ENCODE assay signal across 11 mouse cellular contexts in genomic region chr12:111944065-111944987, GRCm38 (mm10). TPM values are rescaled to one million over a fixed set of nuclear protein-coding genes. Genes with fewer than 3 reads are reported as not detected.
A peak's percentile ranks its signal among the peaks of the same experiment; 100 is the strongest.
DNase-seq lines count a peak whose midpoint lies in the region; ATAC-seq and TF ChIP-seq lines count a peak whose summit lies in the region.
"Not testable (repeated sequence)": the region's sequence is repeated elsewhere in the genome, so short reads cannot be mapped to it uniquely, and the experiment has no call there.
"Had no signal": no experiment of that assay in that cellular context is flagged by ENCODE, and none has a peak within 500 bp of the region (broad histone marks: within the 10 kb centered on the region; RNA-seq: fewer than 3 reads in every experiment).

No protein-coding gene starts in this region.

- not testable (repeated sequence) for H3K79me2 ChIP-seq in liver, adult 2 months (ENCODE audit: control insufficient read depth, insufficient read depth, low read length)

- H3K9me3 ChIP-seq in erythroblast, embryonic 14.5 days (ENCODE audit: control insufficient read depth, low read length); heart, embryonic 14.5 days (ENCODE audit: control insufficient read depth, low read length); intestine, embryonic 15.5 days; midbrain, embryonic 10.5 days (replicated peaks): not testable (repeated sequence)

- WGBS in heart, embryonic 14.5 days, result 49% methylated on average over 12 of the region's 20 CpGs
- WGBS in intestine, embryonic 15.5 days, result 47% methylated on average over 18 of the region's 20 CpGs
- 20% methylated on average over 18 of the region's 20 CpGs for WGBS in liver, adult 2 months
- 69% methylated on average over 18 of the region's 20 CpGs for WGBS in midbrain, embryonic 10.5 days

- H3K27me3 ChIP-seq in erythroblast, embryonic 14.5 days (ENCODE audit: control insufficient read depth); heart, embryonic 14.5 days (ENCODE audit: control insufficient read depth, insufficient read depth, low read length); intestine, embryonic 15.5 days (replicated peaks); liver, adult 2 months (ENCODE audit: control insufficient read depth, insufficient read depth, low read length); midbrain, embryonic 10.5 days (ENCODE audit: low read depth, poor library complexity, severe bottlenecking): not testable (repeated sequence)

- not testable (repeated sequence) for TF ChIP-seq CTCF in liver, adult 2 months (IDR thresholded peaks at IDR 0.05; ENCODE audit: low read depth, low read length)

- peak; percentile 57 for ATAC-seq in heart, embryonic 14.5 days (ENCODE audit: insufficient number of reproducible peaks, insufficient read depth, low FRiP score, low read depth)
- peak; percentile 72 for ATAC-seq in intestine, embryonic 15.5 days

- DNase-seq in 3T3-L1 (ENCODE audit: low read depth, low spot score), result peak; percentile 66
- DNase-seq in adrenal gland, postnatal 14 days, result peak; percentile 45
- DNase-seq in liver, adult 2 months (ENCODE audit: extremely low read depth, low read depth, low spot score), result peak; percentile 87
- not testable (repeated sequence) for DNase-seq in midbrain, embryonic 10.5 days (ENCODE audit: low spot score)
- DNase-seq in spleen, postnatal 10 days (ENCODE audit: low spot score in 2 of 2), result peak; percentile 23 to 33

- H3K4me1 ChIP-seq in erythroblast, embryonic 14.5 days (ENCODE audit: control insufficient read depth), result peaks cover 44% of the 10 kb centered on the region
- H3K4me1 ChIP-seq in heart, embryonic 14.5 days (ENCODE audit: control insufficient read depth in 2 of 2, insufficient read depth in 2 of 2, low read length in 2 of 2), result peaks cover 21 to 24% of the 10 kb centered on the region in 2 experiments
- peaks cover 35% of the 10 kb centered on the region for H3K4me1 ChIP-seq in intestine, embryonic 15.5 days (replicated peaks)
- H3K4me1 ChIP-seq in liver, adult 2 months (ENCODE audit: control insufficient read depth, insufficient read depth, low read length), result peaks cover 14% of the 10 kb centered on the region
- peaks cover 18% of the 10 kb centered on the region for H3K4me1 ChIP-seq in midbrain, embryonic 10.5 days

- peak overlapping the region; percentile 69 to 95 for H3K27ac ChIP-seq in heart, embryonic 14.5 days (replicated peaks in 1 of 2; ENCODE audit: control insufficient read depth in 1 of 2, insufficient read depth in 1 of 2, low read depth in 2 of 2, low read length in 2 of 2)
- peak overlapping the region; percentile 83 for H3K27ac ChIP-seq in intestine, embryonic 15.5 days
- peak overlapping the region; percentile 77 for H3K27ac ChIP-seq in liver, adult 2 months (replicated peaks; ENCODE audit: insufficient read depth, low read depth, low read length)
- 0 out of 2 replicates have a peak overlapping the region, but pooled peaks have one; percentile 67 for H3K27ac ChIP-seq in midbrain, embryonic 10.5 days (replicated peaks)

- H3K36me3 ChIP-seq in erythroblast, embryonic 14.5 days (ENCODE audit: control insufficient read depth); heart, embryonic 14.5 days (ENCODE audit: control insufficient read depth, insufficient read depth, low read length); intestine, embryonic 15.5 days; liver, adult 2 months (ENCODE audit: control insufficient read depth, insufficient read depth, low read length); midbrain, embryonic 10.5 days: not testable (repeated sequence)

- peak overlapping the region; percentile 38 for H3K4me2 ChIP-seq in heart, embryonic 14.5 days (ENCODE audit: low read length)
- H3K4me2 ChIP-seq in intestine, embryonic 15.5 days (replicated peaks), result peak overlapping the region; percentile 33

- TF ChIP-seq POLR2A in liver, adult 2 months (IDR thresholded peaks at IDR 0.05; ENCODE audit: extremely low read depth, insufficient read depth, low read length), result not testable (repeated sequence)

- 0 out of 2 replicates have a peak overlapping the region, but pooled peaks have one; percentile 46 for H3K9ac ChIP-seq in heart, embryonic 14.5 days (ENCODE audit: low read length)
- H3K9ac ChIP-seq in intestine, embryonic 15.5 days, result not testable (repeated sequence)
- H3K9ac ChIP-seq in liver, adult 2 months (ENCODE audit: low read depth, low read length), result peak overlapping the region; percentile 55

- peak overlapping the region; percentile 62 for H3K4me3 ChIP-seq in erythroblast, embryonic 14.5 days (replicated peaks)
- peak overlapping the region; percentile 6 to 14; a peak in 2 of 4 replicates for H3K4me3 ChIP-seq in heart, embryonic 14.5 days (ENCODE audit: control insufficient read depth in 1 of 2, insufficient read depth in 1 of 2, low read depth in 1 of 2, low read length in 2 of 2)
- H3K4me3 ChIP-seq in intestine, embryonic 15.5 days (replicated peaks); midbrain, embryonic 10.5 days: not testable (repeated sequence)
- peak overlapping the region; percentile 43 for H3K4me3 ChIP-seq in liver, adult 2 months (ENCODE audit: insufficient read depth, low read depth, low read length)

RNA-seq across cellular contexts. Expression of gene Atp5mpl, which starts 22.5 kb away (rescaled TPM):
- 533 and 580 TPM in 2 replicates for total RNA-seq in adrenal gland, postnatal 14 days (2021)
- 3.3 and 4.1 TPM in 2 replicates for polyA plus RNA-seq in erythroblast, embryonic 14.5 days (2012)
- polyA plus RNA-seq in heart, embryonic 14.5 days (2014; fragmentation: Nextera tagmentation; extraction: Ambion mirVana), result 1,909 and 2,053 TPM in 2 replicates
- 924 and 941 TPM in 2 replicates for polyA plus RNA-seq in intestine, embryonic 15.5 days (2015; fragmentation: Nextera tagmentation; extraction: Ambion mirVana)
- 336 and 444 TPM in 2 replicates for total RNA-seq in liver, adult 2 months (2014; rRNA removed)
- polyA plus RNA-seq in liver, adult 2 months (2012; rRNA removed), result 23.8 and 26.3 TPM in 2 replicates
- polyA plus RNA-seq in midbrain, embryonic 10.5 days (2016; fragmentation: Nextera tagmentation; extraction: Ambion mirVana), result 559 and 585 TPM in 2 replicates

RNA-seq across cellular contexts. Expression of gene Tdrd9, which starts 27.0 kb away (rescaled TPM):
- 0.15 TPM in 1 of 2 replicates, not detected in the other for total RNA-seq in adrenal gland, postnatal 14 days (2021)
- not detected in 2 replicates for polyA plus RNA-seq in erythroblast, embryonic 14.5 days (2012)
- polyA plus RNA-seq in heart, embryonic 14.5 days (2014; fragmentation: Nextera tagmentation; extraction: Ambion mirVana), result 0.16 and 0.49 TPM in 2 replicates
- 0.46 TPM in 1 of 2 replicates, not detected in the other for polyA plus RNA-seq in intestine, embryonic 15.5 days (2015; fragmentation: Nextera tagmentation; extraction: Ambion mirVana)
- not detected in 2 replicates for total RNA-seq in liver, adult 2 months (2014; rRNA removed)
- not detected in 2 replicates for polyA plus RNA-seq in liver, adult 2 months (2012; rRNA removed)
- polyA plus RNA-seq in midbrain, embryonic 10.5 days (2016; fragmentation: Nextera tagmentation; extraction: Ambion mirVana), result 1.0 TPM in 2 replicates

RNA-seq across cellular contexts. Expression of gene Ppp1r13b, which starts 36.4 kb away (rescaled TPM):
- 17.5 and 22.0 TPM in 2 replicates for total RNA-seq in adrenal gland, postnatal 14 days (2021)
- 0.79 and 0.81 TPM in 2 replicates for polyA plus RNA-seq in erythroblast, embryonic 14.5 days (2012)
- 15.4 and 15.5 TPM in 2 replicates for polyA plus RNA-seq in heart, embryonic 14.5 days (2014; fragmentation: Nextera tagmentation; extraction: Ambion mirVana)
- polyA plus RNA-seq in intestine, embryonic 15.5 days (2015; fragmentation: Nextera tagmentation; extraction: Ambion mirVana), result 19.8 and 21.7 TPM in 2 replicates
- total RNA-seq in liver, adult 2 months (2014; rRNA removed), result 2.9 and 4.2 TPM in 2 replicates
- polyA plus RNA-seq in liver, adult 2 months (2012; rRNA removed), result 4.5 and 5.4 TPM in 2 replicates
- 3.5 and 4.9 TPM in 2 replicates for polyA plus RNA-seq in midbrain, embryonic 10.5 days (2016; fragmentation: Nextera tagmentation; extraction: Ambion mirVana)

RNA-seq across cellular contexts. Expression of gene Rd3l, which starts 36.8 kb away (rescaled TPM):
- total RNA-seq in adrenal gland, postnatal 14 days (2021), result not detected in 2 replicates
- polyA plus RNA-seq in erythroblast, embryonic 14.5 days (2012), result not detected in 2 replicates
- polyA plus RNA-seq in heart, embryonic 14.5 days (2014; fragmentation: Nextera tagmentation; extraction: Ambion mirVana), result 1.0 and 1.9 TPM in 2 replicates
- polyA plus RNA-seq in intestine, embryonic 15.5 days (2015; fragmentation: Nextera tagmentation; extraction: Ambion mirVana), result not detected in 2 replicates
- total RNA-seq in liver, adult 2 months (2014; rRNA removed), result not detected in 2 replicates
- not detected in 2 replicates for polyA plus RNA-seq in liver, adult 2 months (2012; rRNA removed)
- not detected in 2 replicates for polyA plus RNA-seq in midbrain, embryonic 10.5 days (2016; fragmentation: Nextera tagmentation; extraction: Ambion mirVana)
- total RNA-seq: adrenal gland, adult 8-10 months; layer of hippocampus, postnatal 10 days had no signal
- polyA plus RNA-seq: hindbrain, embryonic 15.5 days had no signal

Comparison
In these comparisons a context has a peak if more than half of its experiments do, and no peak if none do; other contexts are left out.
1. RNA of gene Atp5mpl, which starts 22.5 kb away (polyA plus RNA-seq): 1,909 to 2,053 TPM in heart, embryonic 14.5 days, 924 to 941 TPM in intestine, embryonic 15.5 days and 559 to 585 TPM in midbrain, embryonic 10.5 days; 23.8 to 26.3 TPM in liver, adult 2 months and 3.3 to 4.1 TPM in erythroblast, embryonic 14.5 days; every median in the first group is over 10 times any median in the second.
2. Peak in every context shown above with its lines, with median percentiles within 50 percentile points of each other: H3K27ac ChIP-seq.